ENCODE assay signal across 24 mouse cellular contexts in the genomic region with DNA sequence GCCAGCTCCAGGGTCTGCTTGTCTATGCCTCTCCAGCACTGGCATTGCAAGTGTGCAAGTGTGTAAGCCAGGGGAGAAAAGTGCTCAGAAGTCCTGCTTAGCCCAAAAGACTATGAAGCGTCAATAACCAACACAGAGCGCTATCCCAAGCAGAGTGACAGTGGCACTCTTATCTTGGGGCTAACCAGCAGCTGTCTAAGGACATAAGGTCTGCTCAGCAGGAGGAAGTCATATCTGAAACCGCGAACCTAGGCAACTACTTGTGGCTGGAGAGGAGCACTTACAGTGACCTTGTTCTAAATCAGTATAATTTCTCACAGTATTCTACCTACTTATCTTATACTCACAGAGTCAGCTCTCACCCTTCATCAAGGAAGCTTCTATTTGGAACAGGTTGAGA.
A peak's percentile ranks its signal among the peaks of the same experiment; 100 is the strongest.
DNase-seq lines count a peak whose midpoint lies in the region; ATAC-seq lines count a peak whose summit lies in the region.
"Had no signal": no experiment of that assay in that cellular context is flagged by ENCODE, and none has a peak within 500 bp of the region (broad histone marks: within the 10 kb centered on the region; RNA-seq: fewer than 3 reads in every experiment).

No protein-coding gene starts in this region.

- H3K4me1 ChIP-seq in liver, embryonic 12.5 days, result peaks cover 24% of the 10 kb centered on the region
- peaks cover 9% of the 10 kb centered on the region; the same call in 1 of the 2 replicates for H3K4me1 ChIP-seq in liver, embryonic 15.5 days (replicated peaks)
- H3K4me1 ChIP-seq: embryonic facial prominence, embryonic 12.5 days; embryonic facial prominence, embryonic 15.5 days; heart, embryonic 15.5 days; hindbrain, embryonic 13.5 days had no signal

- H3K9ac ChIP-seq in liver, embryonic 12.5 days, result no peak overlapping the region
- H3K9ac ChIP-seq in liver, embryonic 15.5 days, result no peak overlapping the region
- H3K9ac ChIP-seq: embryonic facial prominence, embryonic 12.5 days; embryonic facial prominence, embryonic 15.5 days; heart, embryonic 12.5 days; heart, embryonic 15.5 days; hindbrain, embryonic 13.5 days had no signal

- no peaks in the 10 kb centered on the region for H3K36me3 ChIP-seq in liver, embryonic 12.5 days
- H3K36me3 ChIP-seq in liver, embryonic 15.5 days (replicated peaks), result no peaks in the 10 kb centered on the region
- H3K36me3 ChIP-seq: embryonic facial prominence, embryonic 12.5 days; embryonic facial prominence, embryonic 15.5 days; heart, embryonic 12.5 days; heart, embryonic 15.5 days; hindbrain, embryonic 13.5 days had no signal

- intact Hi-C loops in heart, postnatal 10 days (cut with DNase I), result no loop called here

- H3K27me3 ChIP-seq in liver, embryonic 12.5 days (replicated peaks), result no peaks in the 10 kb centered on the region
- no peaks in the 10 kb centered on the region for H3K27me3 ChIP-seq in liver, embryonic 15.5 days
- H3K27me3 ChIP-seq: embryonic facial prominence, embryonic 12.5 days; embryonic facial prominence, embryonic 15.5 days; heart, embryonic 12.5 days; heart, embryonic 15.5 days; hindbrain, embryonic 13.5 days had no signal

- no peak for DNase-seq in right cerebral cortex, postnatal 14 days
- no peak for DNase-seq in heart, postnatal 10 days
- no peak for DNase-seq in T-cell, adult 2 months (ENCODE audit: low spot score)
- no peak for DNase-seq in embryo, embryonic 9.5 days (ENCODE audit: extremely low spot score)
- DNase-seq: adrenal gland, postnatal 10 days; adrenal gland, postnatal 36 days; cerebellum, adult 18-20 months; cerebellum, adult 9-10 months; cerebellum, postnatal 14 days; gastrocnemius, postnatal 25 days; heart, adult 18-20 months; heart, postnatal 14 days; heart, postnatal 4 days had no signal

- peak overlapping the region; percentile 43 for H3K27ac ChIP-seq in liver, embryonic 12.5 days
- no peak overlapping the region for H3K27ac ChIP-seq in liver, embryonic 15.5 days (replicated peaks)
- H3K27ac ChIP-seq: embryonic facial prominence, embryonic 12.5 days; embryonic facial prominence, embryonic 15.5 days; heart, embryonic 15.5 days; hindbrain, embryonic 13.5 days had no signal

- ATAC-seq in common myeloid progenitor, adult 5-6 weeks (replicated peaks; ENCODE audit: low read depth, poor library complexity, severe bottlenecking), result peak; percentile 91
- ATAC-seq in liver, embryonic 12.5 days, result peak; percentile 83
- peak; percentile 58; the same call in 1 of the 2 replicates for ATAC-seq in liver, embryonic 15.5 days (ENCODE audit: insufficient read depth)
- ATAC-seq in megakaryocyte progenitor cell, adult 5-6 weeks (replicated peaks; ENCODE audit: poor library complexity), result peak; percentile 77
- ATAC-seq: forebrain, embryonic 14.5 days; hindbrain, embryonic 16.5 days had no signal

- H3K4me3 ChIP-seq in liver, embryonic 12.5 days, result no peak overlapping the region
- H3K4me3 ChIP-seq in liver, embryonic 15.5 days (replicated peaks), result no peak overlapping the region
- H3K4me3 ChIP-seq: embryonic facial prominence, embryonic 12.5 days; embryonic facial prominence, embryonic 15.5 days; heart, embryonic 12.5 days; heart, embryonic 15.5 days; hindbrain, embryonic 13.5 days had no signal

- H3K9me3 ChIP-seq in liver, embryonic 12.5 days (replicated peaks), result no peaks in the 10 kb centered on the region
- no peaks in the 10 kb centered on the region for H3K9me3 ChIP-seq in liver, embryonic 15.5 days (replicated peaks)
- H3K9me3 ChIP-seq: embryonic facial prominence, embryonic 12.5 days; embryonic facial prominence, embryonic 15.5 days; heart, embryonic 12.5 days; heart, embryonic 15.5 days; hindbrain, embryonic 13.5 days had no signal

- no peak overlapping the region for H3K4me2 ChIP-seq in liver, embryonic 12.5 days
- H3K4me2 ChIP-seq in liver, embryonic 15.5 days, result no peak overlapping the region
- H3K4me2 ChIP-seq: embryonic facial prominence, embryonic 12.5 days; embryonic facial prominence, embryonic 15.5 days; heart, embryonic 12.5 days; heart, embryonic 15.5 days; hindbrain, embryonic 13.5 days had no signal

- WGBS in liver, embryonic 12.5 days (ENCODE audit: insufficient replicate concordance), result 25% methylated on average over 4 of the region's 4 CpGs
- 30% methylated on average over 4 of the region's 4 CpGs for WGBS in liver, embryonic 15.5 days (ENCODE audit: insufficient replicate concordance)
